Mouse (Mus musculus): ENCODE measurements around the gene Atp6v0d1. TPM values are rescaled to one million over a fixed set of nuclear protein-coding genes. Genes with fewer than 3 reads are reported as not detected.
A peak's percentile ranks its signal among the peaks of the same experiment; 100 is the strongest.

Gene Atp6v0d1
- polyA plus RNA-seq, 1 experiment = 70.8 TPM

- no peaks in the 10 kb centered on the region for H3K36me3 ChIP-seq (ENCODE audit: control insufficient read depth, insufficient read depth, low read length)
- no peak overlapping the region; the same call in 1 of the 2 replicates for H3K27ac ChIP-seq (ENCODE audit: insufficient read depth, low read depth, low read length)
- peak overlapping the region; percentile 47 for H3K4me3 ChIP-seq (ENCODE audit: low read depth, low read length)
- no peaks in the 10 kb centered on the region for H3K4me1 ChIP-seq (ENCODE audit: control insufficient read depth, insufficient read depth, insufficient read length, low read length)
- H3K27me3 ChIP-seq (ENCODE audit: control insufficient read depth, insufficient read depth, low read length) = no peaks in the 10 kb centered on the region
- TF ChIP-seq POLR2A (IDR thresholded peaks at IDR 0.05; ENCODE audit: low read depth, low read length) = no peak
- peak; percentile 66; the same call in 1 of the 2 replicates for TF ChIP-seq CTCF (IDR thresholded peaks at IDR 0.05; ENCODE audit: extremely low read depth, insufficient read length, insufficient replicate concordance, low read depth, low read length)
- WGBS = 6% methylated on average over 14 of the region's 14 CpGs
These were observed 30.7 kb upstream of the Atp6v0d1 start for GRCm38 (mm10) chr8:105596362-105597034.

- H3K27ac ChIP-seq (ENCODE audit: insufficient read depth, low read depth, low read length) = no peak overlapping the region
- H3K36me3 ChIP-seq (ENCODE audit: control insufficient read depth, insufficient read depth, low read length) = no peaks in the 10 kb centered on the region
- TF ChIP-seq POLR2A (IDR thresholded peaks at IDR 0.05; ENCODE audit: low read depth, low read length) = no peak
- TF ChIP-seq CTCF (IDR thresholded peaks at IDR 0.05; ENCODE audit: extremely low read depth, insufficient read length, insufficient replicate concordance, low read depth, low read length) = no peak
- no peaks in the 10 kb centered on the region for H3K4me1 ChIP-seq (ENCODE audit: control insufficient read depth, insufficient read depth, insufficient read length, low read length)
- H3K27me3 ChIP-seq (ENCODE audit: control insufficient read depth, insufficient read depth, low read length) = no peaks in the 10 kb centered on the region
- 61% methylated on average over 18 of the region's 18 CpGs for WGBS
- H3K4me3 ChIP-seq (ENCODE audit: low read depth, low read length) = no peak overlapping the region
These were observed 28.8 kb upstream of the Atp6v0d1 start for GRCm38 (mm10) chr8:105594451-105595242.

DNA sequence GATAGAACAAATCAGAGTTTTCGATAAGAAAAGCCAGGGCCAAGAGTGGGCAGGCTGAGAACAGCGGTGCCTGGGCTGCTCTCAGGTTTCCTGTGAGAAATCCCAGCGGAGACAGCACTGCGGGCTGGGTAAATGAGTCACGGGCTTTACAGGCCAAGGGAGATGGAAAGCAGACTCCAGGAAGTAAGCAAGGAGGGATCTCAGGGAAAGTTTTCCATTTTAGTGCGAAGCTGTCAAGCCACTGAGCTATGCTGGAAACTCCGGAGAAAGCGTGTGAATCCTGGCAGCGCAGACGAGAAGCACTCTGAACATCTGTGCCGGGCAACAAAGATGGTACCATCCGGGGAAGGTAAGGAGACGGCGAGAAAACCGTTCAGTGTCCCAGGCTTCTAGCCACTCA, 28.0 kb upstream of the Atp6v0d1 start:
- Histone ChIP-seq H3K4me1 (ENCODE audit: control insufficient read depth, insufficient read depth, insufficient read length, low read length) (no peaks in the 10 kb centered on the region), H3K27me3 (ENCODE audit: control insufficient read depth, insufficient read depth, low read length) (no peaks in the 10 kb centered on the region), H3K4me3 (ENCODE audit: low read depth, low read length) (peak overlapping the region; percentile 4; the same call in 1 of the 2 replicates), H3K27ac (ENCODE audit: insufficient read depth, low read depth, low read length) (no peak overlapping the region), H3K36me3 (ENCODE audit: control insufficient read depth, insufficient read depth, low read length) (no peaks in the 10 kb centered on the region)
- WGBS = 30% methylated on average over 15 of the region's 15 CpGs
- TF ChIP-seq CTCF (IDR thresholded peaks at IDR 0.05; ENCODE audit: extremely low read depth, insufficient read length, insufficient replicate concordance, low read depth, low read length) = no peak
- TF ChIP-seq POLR2A (IDR thresholded peaks at IDR 0.05; ENCODE audit: low read depth, low read length) = no peak

DNA sequence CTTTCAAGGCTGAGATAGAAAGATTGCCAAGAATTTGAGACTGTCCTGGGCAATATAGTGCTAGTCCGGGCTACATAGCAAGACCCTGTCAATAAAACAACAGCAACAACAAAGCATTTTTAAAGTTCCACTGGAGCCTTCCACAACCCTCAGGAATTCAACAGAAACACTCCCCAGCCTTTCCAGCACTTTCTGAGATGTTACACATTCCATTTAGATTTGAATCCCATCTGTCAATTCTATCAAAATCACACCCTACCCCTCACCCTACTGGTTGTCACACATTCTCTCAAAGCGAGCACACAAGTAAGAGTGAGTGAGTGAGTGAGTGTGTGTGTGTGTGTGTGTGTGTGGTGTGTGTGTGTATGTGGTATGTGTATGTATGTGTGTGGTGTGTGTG, 26.6 kb upstream of the Atp6v0d1 start:
- no peak overlapping the region for H3K4me3 ChIP-seq (ENCODE audit: low read depth, low read length)

DNA sequence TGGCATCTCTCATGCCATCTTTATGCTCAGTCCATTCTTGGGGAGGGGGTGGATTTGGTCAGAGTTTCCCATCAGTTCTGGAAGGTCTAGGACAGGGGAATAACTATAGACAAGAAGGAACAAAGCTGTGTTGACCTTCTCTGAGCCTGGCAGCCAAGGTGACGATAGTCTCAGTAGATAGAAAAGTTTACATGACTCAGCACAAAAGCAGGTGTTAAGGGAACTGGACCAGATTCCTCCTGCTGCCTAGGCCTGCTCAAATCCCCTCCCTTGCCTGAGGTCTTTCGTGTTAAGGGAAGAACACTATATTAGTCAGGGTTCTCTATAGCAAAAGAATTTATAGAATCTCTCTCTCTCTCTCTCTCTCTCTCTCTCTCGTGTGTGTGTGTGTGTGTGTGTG, 13.9 kb upstream of the Atp6v0d1 start:
- 47% methylated on average over 3 of the region's 3 CpGs for WGBS
- Histone ChIP-seq H3K36me3 (ENCODE audit: control insufficient read depth, insufficient read depth, low read length) (no peaks in the 10 kb centered on the region), H3K27me3 (ENCODE audit: control insufficient read depth, insufficient read depth, low read length) (no peaks in the 10 kb centered on the region), H3K4me3 (ENCODE audit: low read depth, low read length) (no peak overlapping the region), H3K27ac (ENCODE audit: insufficient read depth, low read depth, low read length) (no peak overlapping the region), H3K4me1 (ENCODE audit: control insufficient read depth, insufficient read depth, insufficient read length, low read length) (no peaks in the 10 kb centered on the region)
- TF ChIP-seq POLR2A (IDR thresholded peaks at IDR 0.05; ENCODE audit: low read depth, low read length) (no peak), CTCF (IDR thresholded peaks at IDR 0.05; ENCODE audit: extremely low read depth, insufficient read length, insufficient replicate concordance, low read depth, low read length) (no peak)

More for the DNA sequence above, 26.6 kb upstream of the Atp6v0d1 start:
- Histone ChIP-seq H3K27ac (ENCODE audit: insufficient read depth, low read depth, low read length) (no peak overlapping the region), H3K36me3 (ENCODE audit: control insufficient read depth, insufficient read depth, low read length) (no peaks in the 10 kb centered on the region), H3K27me3 (ENCODE audit: control insufficient read depth, insufficient read depth, low read length) (no peaks in the 10 kb centered on the region), H3K4me1 (ENCODE audit: control insufficient read depth, insufficient read depth, insufficient read length, low read length) (no peaks in the 10 kb centered on the region)
- TF ChIP-seq CTCF (IDR thresholded peaks at IDR 0.05; ENCODE audit: extremely low read depth, insufficient read length, insufficient replicate concordance, low read depth, low read length) = no peak
- TF ChIP-seq POLR2A (IDR thresholded peaks at IDR 0.05; ENCODE audit: low read depth, low read length) = no peak
- WGBS = 67% methylated on average over 2 of the region's 2 CpGs

DNA sequence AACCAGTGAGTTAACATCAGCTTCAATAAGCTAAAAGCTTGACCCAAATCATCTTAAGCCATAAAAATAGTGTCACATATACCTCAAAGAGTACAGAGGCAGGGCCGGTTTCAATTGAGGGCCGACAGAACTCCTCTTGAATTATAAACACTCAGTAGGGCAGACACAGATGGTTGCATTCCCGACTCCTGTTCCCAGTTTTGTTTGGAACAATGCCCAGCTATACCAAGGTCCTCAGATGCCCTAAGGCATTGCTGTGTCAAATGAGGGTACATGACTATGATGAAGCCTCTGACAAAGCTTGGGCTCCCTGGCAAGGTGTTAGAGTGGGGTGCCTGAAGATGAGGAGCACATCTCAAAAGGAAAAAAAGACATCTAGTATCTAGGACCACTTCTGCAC, 9.7 kb upstream of the Atp6v0d1 start:
- no peaks in the 10 kb centered on the region for H3K36me3 ChIP-seq (ENCODE audit: control insufficient read depth, insufficient read depth, low read length)
- no peak overlapping the region for H3K27ac ChIP-seq (ENCODE audit: insufficient read depth, low read depth, low read length)
- WGBS = 48% methylated on average over 3 of the region's 3 CpGs
- H3K4me1 ChIP-seq (ENCODE audit: control insufficient read depth, insufficient read depth, insufficient read length, low read length) = no peaks in the 10 kb centered on the region
- no peaks in the 10 kb centered on the region for H3K27me3 ChIP-seq (ENCODE audit: control insufficient read depth, insufficient read depth, low read length)
- no peak for TF ChIP-seq CTCF (IDR thresholded peaks at IDR 0.05; ENCODE audit: extremely low read depth, insufficient read length, insufficient replicate concordance, low read depth, low read length)
- TF ChIP-seq POLR2A (IDR thresholded peaks at IDR 0.05; ENCODE audit: low read depth, low read length) = no peak
- H3K4me3 ChIP-seq (ENCODE audit: low read depth, low read length) = no peak overlapping the region

- no peaks in the 10 kb centered on the region for H3K36me3 ChIP-seq (ENCODE audit: control insufficient read depth, insufficient read depth, low read length)
- no peaks in the 10 kb centered on the region for H3K27me3 ChIP-seq (ENCODE audit: control insufficient read depth, insufficient read depth, low read length)
- 50% methylated on average over 6 of the region's 6 CpGs for WGBS
- TF ChIP-seq POLR2A (IDR thresholded peaks at IDR 0.05; ENCODE audit: low read depth, low read length) (no peak), CTCF (IDR thresholded peaks at IDR 0.05; ENCODE audit: extremely low read depth, insufficient read length, insufficient replicate concordance, low read depth, low read length) (no peak)
- H3K4me3 ChIP-seq (ENCODE audit: low read depth, low read length) = no peak overlapping the region
- no peak overlapping the region for H3K27ac ChIP-seq (ENCODE audit: insufficient read depth, low read depth, low read length)
- H3K4me1 ChIP-seq (ENCODE audit: control insufficient read depth, insufficient read depth, insufficient read length, low read length) = no peaks in the 10 kb centered on the region
These were observed 8.9 kb upstream of the Atp6v0d1 start for GRCm38 (mm10) chr8:105574741-105575140.

Data from small intestine, adult 2 months (tissue).